Mouse (Mus musculus): Measurements from ENCODE around the gene Nfu1. TPM values are rescaled to one million over a fixed set of nuclear protein-coding genes. Genes with fewer than 3 reads are reported as not detected.

Nfu1 gene
- polyA plus RNA-seq, 1 experiment from 2014 or later = 92.1 TPM

- Histone ChIP-seq H3K27me3 (ENCODE audit: control insufficient read depth, insufficient read depth, low read depth, low read length) (no peaks in the 10 kb centered on the region), H3K27ac (ENCODE audit: low read length) (no peak overlapping the region), H3K9me3 (ENCODE audit: control insufficient read depth, low read length) (no peaks in the 10 kb centered on the region), H3K9ac (ENCODE audit: low read length) (no peak overlapping the region), H3K4me1 (replicated peaks; ENCODE audit: control insufficient read depth, insufficient read depth, low read length) (no peaks in the 10 kb centered on the region), H3K36me3 (ENCODE audit: control insufficient read depth, insufficient read depth, low read length) (no peaks in the 10 kb centered on the region; the same call in 1 of the 2 replicates), H3K4me3 (ENCODE audit: low read length) (no peak overlapping the region), H3K4me2 (ENCODE audit: low read depth, low read length) (no peak overlapping the region)
- peak; percentile 60; the same call in 1 of the 2 replicates for ATAC-seq (ENCODE audit: low read depth)
- 44% methylated on average over 3 of the region's 3 CpGs for WGBS
Observed at GRCm38 (mm10) chr6:86991041-86991440, 18.0 kb upstream of the Nfu1 start.

GRCm38 (mm10) chr6:86992349-86992748, 16.7 kb upstream of the Nfu1 start:
- H3K4me2 ChIP-seq (ENCODE audit: low read depth, low read length) = no peak overlapping the region
- H3K36me3 ChIP-seq (ENCODE audit: control insufficient read depth, insufficient read depth, low read length) = peaks cover 6% of the 10 kb centered on the region
- H3K4me3 ChIP-seq (ENCODE audit: low read length) = no peak overlapping the region
- H3K27me3 ChIP-seq (ENCODE audit: control insufficient read depth, insufficient read depth, low read depth, low read length) = no peaks in the 10 kb centered on the region
- no peak overlapping the region for H3K27ac ChIP-seq (ENCODE audit: low read length)
- no peak overlapping the region for H3K9ac ChIP-seq (ENCODE audit: low read length)
- H3K9me3 ChIP-seq (ENCODE audit: control insufficient read depth, low read length) = no peaks in the 10 kb centered on the region
- H3K4me1 ChIP-seq (replicated peaks; ENCODE audit: control insufficient read depth, insufficient read depth, low read length) = no peaks in the 10 kb centered on the region
- 94% methylated on average over 8 of the region's 8 CpGs for WGBS
- ATAC-seq (ENCODE audit: low read depth) = no peak

DNA sequence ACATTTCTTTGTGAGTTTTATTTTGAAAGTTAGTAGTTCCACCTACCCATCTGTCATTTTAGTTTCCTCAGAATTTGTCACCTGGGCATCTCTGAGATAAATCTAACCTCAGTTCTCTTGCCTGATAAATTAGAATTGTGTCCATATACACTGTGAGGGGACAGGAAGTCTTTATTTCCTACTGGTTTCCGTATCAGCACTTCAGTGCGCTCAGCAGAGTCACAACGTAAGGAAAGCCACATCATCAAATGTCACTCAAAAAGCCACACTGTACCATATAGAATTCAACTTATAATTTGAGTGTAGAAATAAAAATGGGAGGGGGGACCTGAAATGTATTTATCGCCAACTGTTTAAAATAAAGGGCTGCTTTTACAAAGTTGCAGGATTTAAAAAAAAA, 14.8 kb upstream of the Nfu1 start:
- Histone ChIP-seq H3K4me2 (ENCODE audit: low read depth, low read length) (no peak overlapping the region), H3K9ac (ENCODE audit: low read length) (no peak overlapping the region), H3K36me3 (ENCODE audit: control insufficient read depth, insufficient read depth, low read length) (peaks cover 10% of the 10 kb centered on the region), H3K27me3 (ENCODE audit: control insufficient read depth, insufficient read depth, low read depth, low read length) (no peaks in the 10 kb centered on the region), H3K4me1 (replicated peaks; ENCODE audit: control insufficient read depth, insufficient read depth, low read length) (no peaks in the 10 kb centered on the region), H3K9me3 (ENCODE audit: control insufficient read depth, low read length) (no peaks in the 10 kb centered on the region), H3K27ac (ENCODE audit: low read length) (no peak overlapping the region), H3K4me3 (ENCODE audit: low read length) (no peak overlapping the region)
- ATAC-seq (ENCODE audit: low read depth) = no peak
- WGBS = 66% methylated on average over 4 of the region's 4 CpGs

DNA sequence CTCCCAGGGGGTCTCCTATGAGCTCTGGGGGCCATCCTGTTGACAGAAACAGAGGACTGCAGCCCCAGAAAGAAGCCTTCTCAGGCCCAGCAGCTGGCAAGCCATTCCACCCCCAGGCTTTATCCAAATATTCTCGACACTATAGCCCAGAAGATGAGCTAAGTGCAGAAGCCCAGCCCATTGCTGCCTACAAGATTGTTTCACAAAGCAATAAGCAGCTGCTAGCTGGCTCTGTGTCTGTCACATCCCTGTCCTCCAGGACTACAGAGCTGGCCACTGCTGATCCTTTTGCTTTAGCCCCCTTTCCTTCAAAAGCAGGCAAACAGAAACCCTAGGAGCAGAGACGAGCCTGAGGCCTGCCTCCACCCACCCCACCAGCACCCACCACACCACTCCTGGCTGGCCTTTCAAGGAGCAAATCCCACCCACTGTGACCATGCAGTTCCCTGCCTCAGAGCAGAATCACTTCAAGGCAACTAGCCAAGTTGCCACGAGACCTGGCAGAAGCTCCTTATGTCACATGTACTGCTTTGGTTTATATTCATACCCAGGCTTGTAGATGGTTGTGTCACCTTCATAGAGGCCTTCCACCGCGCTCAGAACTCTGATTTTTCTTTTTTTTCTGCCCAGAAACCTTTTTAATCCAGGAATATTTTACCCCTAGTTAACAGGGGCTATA, 12.3 kb upstream of the Nfu1 start:
- no peak overlapping the region for H3K27ac ChIP-seq (ENCODE audit: low read length)
- H3K36me3 ChIP-seq (ENCODE audit: control insufficient read depth, insufficient read depth, low read length) = peaks cover 10% of the 10 kb centered on the region

GRCm38 (mm10) chr6:86997360-86997759, 11.7 kb upstream of the Nfu1 start:
- no peak for ATAC-seq (ENCODE audit: low read depth)
- Histone ChIP-seq H3K4me3 (ENCODE audit: low read length) (no peak overlapping the region), H3K36me3 (ENCODE audit: control insufficient read depth, insufficient read depth, low read length) (peaks cover 10% of the 10 kb centered on the region), H3K4me2 (ENCODE audit: low read depth, low read length) (no peak overlapping the region), H3K27me3 (ENCODE audit: control insufficient read depth, insufficient read depth, low read depth, low read length) (no peaks in the 10 kb centered on the region), H3K9me3 (ENCODE audit: control insufficient read depth, low read length) (no peaks in the 10 kb centered on the region), H3K9ac (ENCODE audit: low read length) (no peak overlapping the region), H3K4me1 (replicated peaks; ENCODE audit: control insufficient read depth, insufficient read depth, low read length) (0 out of 2 replicates have a peak, but pooled peaks cover under 1% of the 10 kb centered on the region), H3K27ac (ENCODE audit: low read length) (no peak overlapping the region)
- 93% methylated on average over 6 of the region's 6 CpGs for WGBS

More for the DNA sequence above, 12.3 kb upstream of the Nfu1 start:
- no peak for ATAC-seq (ENCODE audit: low read depth)
- no peak overlapping the region for H3K4me2 ChIP-seq (ENCODE audit: low read depth, low read length)
- no peaks in the 10 kb centered on the region for H3K9me3 ChIP-seq (ENCODE audit: control insufficient read depth, low read length)
- WGBS = 71% methylated on average over 5 of the region's 5 CpGs
- H3K4me1 ChIP-seq (replicated peaks; ENCODE audit: control insufficient read depth, insufficient read depth, low read length) = no peaks in the 10 kb centered on the region
- no peak overlapping the region for H3K9ac ChIP-seq (ENCODE audit: low read length)
- no peaks in the 10 kb centered on the region for H3K27me3 ChIP-seq (ENCODE audit: control insufficient read depth, insufficient read depth, low read depth, low read length)
- no peak overlapping the region for H3K4me3 ChIP-seq (ENCODE audit: low read length)

DNA sequence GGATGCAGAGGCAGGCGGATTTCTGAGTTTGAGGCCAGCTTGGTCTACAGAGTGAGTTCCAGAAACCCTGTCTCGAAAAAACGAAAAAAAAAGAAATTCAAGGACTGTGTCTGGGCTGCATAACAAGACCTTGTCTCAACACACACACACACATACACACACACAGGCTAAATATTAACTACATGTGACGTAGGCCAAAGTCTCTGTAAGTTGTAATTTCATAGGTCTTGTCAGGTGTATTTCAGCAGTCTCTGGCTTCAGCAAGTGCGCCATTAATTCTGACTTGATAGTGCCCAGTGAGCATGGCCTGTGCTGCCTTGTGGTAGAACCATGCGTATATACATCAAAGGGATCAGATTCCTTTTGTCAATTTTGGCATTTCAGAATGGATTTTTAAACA, 7.0 kb upstream of the Nfu1 start:
- no peaks in the 10 kb centered on the region for H3K9me3 ChIP-seq (ENCODE audit: control insufficient read depth, low read length)
- no peak for ATAC-seq (ENCODE audit: low read depth)
- H3K9ac ChIP-seq (ENCODE audit: low read length) = no peak overlapping the region
- no peak overlapping the region for H3K4me2 ChIP-seq (ENCODE audit: low read depth, low read length)
- H3K4me3 ChIP-seq (ENCODE audit: low read length) = no peak overlapping the region
- H3K27me3 ChIP-seq (ENCODE audit: control insufficient read depth, insufficient read depth, low read depth, low read length) = no peaks in the 10 kb centered on the region
- H3K36me3 ChIP-seq (ENCODE audit: control insufficient read depth, insufficient read depth, low read length) = peaks cover 6% of the 10 kb centered on the region; the same call in 1 of the 2 replicates
- WGBS = 88% methylated on average over 6 of the region's 6 CpGs
- H3K27ac ChIP-seq (ENCODE audit: low read length) = peak overlapping the region; percentile 62
- peaks cover 7% of the 10 kb centered on the region; the same call in 1 of the 2 replicates for H3K4me1 ChIP-seq (replicated peaks; ENCODE audit: control insufficient read depth, insufficient read depth, low read length)

GRCm38 (mm10) chr6:87002521-87003055, 6.4 kb upstream of the Nfu1 start:
- WGBS = 45% methylated on average over 8 of the region's 8 CpGs
- H3K9me3 ChIP-seq (ENCODE audit: control insufficient read depth, low read length) = no peaks in the 10 kb centered on the region
- H3K36me3 ChIP-seq (ENCODE audit: control insufficient read depth, insufficient read depth, low read length) = peaks cover 2% of the 10 kb centered on the region; the same call in 1 of the 2 replicates
- H3K27ac ChIP-seq (ENCODE audit: low read length) = peak overlapping the region; percentile 62
- peaks cover 7% of the 10 kb centered on the region; the same call in 1 of the 2 replicates for H3K4me1 ChIP-seq (replicated peaks; ENCODE audit: control insufficient read depth, insufficient read depth, low read length)
- H3K27me3 ChIP-seq (ENCODE audit: control insufficient read depth, insufficient read depth, low read depth, low read length) = no peaks in the 10 kb centered on the region
- peak overlapping the region; percentile 5; the same call in 1 of the 2 replicates for H3K4me3 ChIP-seq (ENCODE audit: low read length)
- H3K4me2 ChIP-seq (ENCODE audit: low read depth, low read length) = 0 out of 2 replicates have a peak overlapping the region, but pooled peaks have one; percentile 17
- H3K9ac ChIP-seq (ENCODE audit: low read length) = no peak overlapping the region
- ATAC-seq (ENCODE audit: low read depth) = peak; percentile 90

DNA sequence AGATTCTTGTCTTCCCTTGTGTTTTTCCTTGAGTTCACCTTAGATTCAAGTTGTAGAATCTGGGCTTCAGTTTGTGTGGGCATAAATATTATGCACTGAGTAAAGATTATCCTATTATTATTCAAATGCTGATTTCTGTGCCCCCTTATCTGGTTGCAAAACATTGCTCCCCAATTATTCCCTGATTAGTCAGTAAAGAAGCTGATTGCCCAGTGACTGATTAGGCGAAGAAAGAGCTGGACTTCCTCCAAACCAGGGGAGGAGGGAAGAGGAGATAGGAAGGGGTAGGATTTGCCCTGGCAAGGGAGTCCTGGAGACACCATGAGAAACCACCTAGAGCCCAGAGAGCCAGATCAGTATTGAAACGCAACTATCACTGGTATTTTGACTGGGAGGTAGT, 4.9 kb upstream of the Nfu1 start:
- peaks cover 7% of the 10 kb centered on the region; the same call in 1 of the 2 replicates for H3K4me1 ChIP-seq (replicated peaks; ENCODE audit: control insufficient read depth, insufficient read depth, low read length)
- no peak for ATAC-seq (ENCODE audit: low read depth)
- H3K36me3 ChIP-seq (ENCODE audit: control insufficient read depth, insufficient read depth, low read length) = no peaks in the 10 kb centered on the region
- 69% methylated on average over 2 of the region's 2 CpGs for WGBS
- H3K9me3 ChIP-seq (ENCODE audit: control insufficient read depth, low read length) = no peaks in the 10 kb centered on the region
- H3K27me3 ChIP-seq (ENCODE audit: control insufficient read depth, insufficient read depth, low read depth, low read length) = no peaks in the 10 kb centered on the region
- no peak overlapping the region for H3K9ac ChIP-seq (ENCODE audit: low read length)
- no peak overlapping the region for H3K27ac ChIP-seq (ENCODE audit: low read length)
- no peak overlapping the region for H3K4me2 ChIP-seq (ENCODE audit: low read depth, low read length)
- H3K4me3 ChIP-seq (ENCODE audit: low read length) = no peak overlapping the region

DNA sequence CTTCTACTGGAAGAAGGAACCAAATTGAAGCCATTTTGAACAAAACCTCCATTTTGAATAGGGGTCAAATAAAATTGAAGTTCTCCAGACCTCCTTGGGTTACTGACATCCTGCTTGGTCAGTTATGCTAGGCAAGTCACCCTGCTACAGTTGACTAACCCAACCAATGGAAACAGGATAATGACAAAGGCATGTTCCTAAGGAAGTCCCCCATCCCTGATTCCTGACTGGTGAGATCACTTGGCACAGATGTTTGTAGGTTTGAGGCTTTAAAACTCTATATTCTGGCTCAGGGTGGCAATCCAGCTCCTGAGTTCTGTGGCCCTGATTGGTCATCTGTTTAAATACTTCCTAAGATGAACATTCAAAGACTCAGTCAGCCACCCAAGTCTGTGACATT, 3.5 kb upstream of the Nfu1 start:
- peaks cover 9% of the 10 kb centered on the region for H3K4me1 ChIP-seq (replicated peaks; ENCODE audit: control insufficient read depth, insufficient read depth, low read length)
- H3K27ac ChIP-seq (ENCODE audit: low read length) = no peak overlapping the region
- H3K36me3 ChIP-seq (ENCODE audit: control insufficient read depth, insufficient read depth, low read length) = no peaks in the 10 kb centered on the region
- H3K4me2 ChIP-seq (ENCODE audit: low read depth, low read length) = no peak overlapping the region
- H3K9ac ChIP-seq (ENCODE audit: low read length) = no peak overlapping the region
- H3K4me3 ChIP-seq (ENCODE audit: low read length) = no peak overlapping the region
- no peaks in the 10 kb centered on the region for H3K9me3 ChIP-seq (ENCODE audit: control insufficient read depth, low read length)
- no peaks in the 10 kb centered on the region for H3K27me3 ChIP-seq (ENCODE audit: control insufficient read depth, insufficient read depth, low read depth, low read length)
- ATAC-seq (ENCODE audit: low read depth) = no peak
